Mouse (Mus musculus): ENCODE results near the gene Itgb8. TPM values are rescaled to one million over a fixed set of nuclear protein-coding genes. Genes with fewer than 3 reads are reported as not detected.

Itgb8 gene
- polyA plus RNA-seq, 2 experiments, result 0.02 TPM; not detected in 1

GRCm38 (mm10) chr12:119157068-119157467 is 81.5 kb downstream of the Itgb8 start:
- no peak for DNase-seq (ENCODE audit: low read depth in 3 of 3, low spot score in 3 of 3)
- TF ChIP-seq CTCF (IDR thresholded peaks at IDR 0.05; ENCODE audit: low read depth) (no peak), EP300 (IDR thresholded peaks at IDR 0.05; ENCODE audit: low read depth) (no peak)
- Histone ChIP-seq H3K4me2 (ENCODE audit: low read depth) (no peak overlapping the region), H3K36me3 (replicated peaks; ENCODE audit: control insufficient read depth, insufficient read depth, low read depth) (no peaks in the 10 kb centered on the region), H3K27me3 (ENCODE audit: control insufficient read depth, insufficient read depth, low read length) (no peaks in the 10 kb centered on the region), H3K9me3 (ENCODE audit: control insufficient read depth, low read length) (no peaks in the 10 kb centered on the region), H3K27ac (no peak overlapping the region), H3K9ac (replicated peaks) (no peak overlapping the region), H3K4me3 (ENCODE audit: insufficient read depth in 1 of 2, low read depth in 2 of 2, low read length in 2 of 2) (no peak overlapping the region), H3K4me1 (replicated peaks; ENCODE audit: control insufficient read depth in 2 of 2, insufficient read depth in 2 of 2, low read length in 1 of 2) (no peaks in the 10 kb centered on the region)
- ATAC-seq (ENCODE audit: insufficient read depth), result no peak
- 34% methylated on average over 3 of the region's 3 CpGs for WGBS (ENCODE audit: insufficient replicate concordance)

DNA sequence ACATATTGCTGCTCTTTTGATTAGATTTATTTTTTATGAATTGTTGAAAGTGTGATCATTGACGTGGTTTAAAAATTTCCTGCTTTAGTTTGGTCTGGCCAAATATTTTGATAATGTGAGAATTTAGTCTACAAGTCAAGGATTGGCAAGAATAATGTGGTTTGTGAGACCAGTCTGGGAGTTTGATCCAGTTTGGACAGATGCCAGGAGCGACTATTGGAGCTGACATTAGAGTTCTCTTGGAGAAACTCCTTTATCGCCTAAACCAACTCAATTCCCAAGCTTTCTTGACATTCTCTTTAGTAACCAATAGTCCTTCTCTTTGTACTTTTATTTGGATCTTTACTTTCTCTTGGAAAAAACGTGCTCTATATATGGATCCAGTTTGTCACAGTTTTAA is 83.0 kb downstream of the Itgb8 start:
- no peaks in the 10 kb centered on the region for H3K36me3 ChIP-seq (replicated peaks; ENCODE audit: control insufficient read depth, insufficient read depth, low read depth)
- no peak overlapping the region for H3K4me2 ChIP-seq (ENCODE audit: low read depth)
- no peaks in the 10 kb centered on the region for H3K9me3 ChIP-seq (ENCODE audit: control insufficient read depth, low read length)
- DNase-seq (ENCODE audit: low read depth in 3 of 3, low spot score in 3 of 3) (no peak), ATAC-seq (ENCODE audit: insufficient read depth) (no peak)
- no peak overlapping the region for H3K9ac ChIP-seq (replicated peaks)
- H3K4me3 ChIP-seq (ENCODE audit: insufficient read depth in 1 of 2, low read depth in 2 of 2, low read length in 2 of 2), result no peak overlapping the region
- no peak overlapping the region for H3K27ac ChIP-seq
- no peaks in the 10 kb centered on the region for H3K4me1 ChIP-seq (replicated peaks; ENCODE audit: control insufficient read depth in 2 of 2, insufficient read depth in 2 of 2, low read length in 1 of 2)
- TF ChIP-seq CTCF (IDR thresholded peaks at IDR 0.05; ENCODE audit: low read depth) (no peak), EP300 (IDR thresholded peaks at IDR 0.05; ENCODE audit: low read depth) (no peak)
- no peaks in the 10 kb centered on the region for H3K27me3 ChIP-seq (ENCODE audit: control insufficient read depth, insufficient read depth, low read length)
- WGBS (ENCODE audit: insufficient replicate concordance), result 51% methylated on average over 4 of the region's 4 CpGs

DNA sequence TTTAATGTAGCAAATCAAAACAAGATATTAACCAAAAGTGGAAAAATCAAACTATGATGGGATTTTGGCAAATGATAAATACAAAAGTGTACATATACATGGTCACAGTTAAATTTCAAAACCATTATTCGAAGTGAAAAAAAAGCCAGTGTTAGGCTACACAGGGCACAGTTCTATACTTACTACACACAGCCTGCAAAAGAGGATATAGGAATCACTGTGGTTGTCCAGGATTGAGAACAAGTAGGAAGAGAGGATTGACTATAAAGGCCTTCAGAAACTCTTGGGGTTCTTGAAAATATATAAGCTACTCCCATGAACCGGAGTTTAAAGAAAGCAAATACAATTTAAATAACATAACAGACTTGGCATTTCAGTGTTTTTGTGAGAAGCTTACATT is 87.6 kb downstream of the Itgb8 start:
- H3K27ac ChIP-seq, result no peak overlapping the region
- no peak for ATAC-seq (ENCODE audit: insufficient read depth)
- DNase-seq (ENCODE audit: low read depth in 3 of 3, low spot score in 3 of 3), result no peak
- H3K27me3 ChIP-seq (ENCODE audit: control insufficient read depth, insufficient read depth, low read length), result no peaks in the 10 kb centered on the region
- H3K9me3 ChIP-seq (ENCODE audit: control insufficient read depth, low read length), result no peaks in the 10 kb centered on the region
- no peaks in the 10 kb centered on the region for H3K36me3 ChIP-seq (replicated peaks; ENCODE audit: control insufficient read depth, insufficient read depth, low read depth)
- H3K4me1 ChIP-seq (replicated peaks; ENCODE audit: control insufficient read depth in 2 of 2, insufficient read depth in 2 of 2, low read length in 1 of 2), result no peaks in the 10 kb centered on the region
- H3K9ac ChIP-seq (replicated peaks), result no peak overlapping the region
- H3K4me3 ChIP-seq (ENCODE audit: insufficient read depth in 1 of 2, low read depth in 2 of 2, low read length in 2 of 2), result no peak overlapping the region
- no peak overlapping the region for H3K4me2 ChIP-seq (ENCODE audit: low read depth)
- TF ChIP-seq CTCF (IDR thresholded peaks at IDR 0.05; ENCODE audit: low read depth), result no peak
- no peak for TF ChIP-seq EP300 (IDR thresholded peaks at IDR 0.05; ENCODE audit: low read depth)
- 61% methylated on average over 2 of the region's 2 CpGs for WGBS (ENCODE audit: insufficient replicate concordance)

GRCm38 (mm10) chr12:119147753-119148152 is 90.8 kb downstream of the Itgb8 start:
- TF ChIP-seq CTCF (IDR thresholded peaks at IDR 0.05; ENCODE audit: low read depth), result no peak
- TF ChIP-seq EP300 (IDR thresholded peaks at IDR 0.05; ENCODE audit: low read depth), result no peak
- H3K27me3 ChIP-seq (ENCODE audit: control insufficient read depth, insufficient read depth, low read length), result no peaks in the 10 kb centered on the region
- ATAC-seq (ENCODE audit: insufficient read depth) (no peak), DNase-seq (ENCODE audit: low read depth in 3 of 3, low spot score in 3 of 3) (no peak)
- no peaks in the 10 kb centered on the region for H3K36me3 ChIP-seq (replicated peaks; ENCODE audit: control insufficient read depth, insufficient read depth, low read depth)
- H3K9me3 ChIP-seq (ENCODE audit: control insufficient read depth, low read length), result no peaks in the 10 kb centered on the region
- no peak overlapping the region for H3K4me3 ChIP-seq (ENCODE audit: insufficient read depth in 1 of 2, low read depth in 2 of 2, low read length in 2 of 2)
- H3K27ac ChIP-seq, result no peak overlapping the region
- no peaks in the 10 kb centered on the region for H3K4me1 ChIP-seq (replicated peaks; ENCODE audit: control insufficient read depth in 2 of 2, insufficient read depth in 2 of 2, low read length in 1 of 2)
- no peak overlapping the region for H3K9ac ChIP-seq (replicated peaks)
- 36% methylated on average over 3 of the region's 3 CpGs for WGBS (ENCODE audit: insufficient replicate concordance)
- no peak overlapping the region for H3K4me2 ChIP-seq (ENCODE audit: low read depth)

GRCm38 (mm10) chr12:119146031-119146430 is 92.6 kb downstream of the Itgb8 start:
- Histone ChIP-seq H3K27ac (no peak overlapping the region), H3K4me1 (replicated peaks; ENCODE audit: control insufficient read depth in 2 of 2, insufficient read depth in 2 of 2, low read length in 1 of 2) (no peaks in the 10 kb centered on the region), H3K9ac (replicated peaks) (no peak overlapping the region), H3K4me3 (ENCODE audit: insufficient read depth in 1 of 2, low read depth in 2 of 2, low read length in 2 of 2) (no peak overlapping the region), H3K27me3 (ENCODE audit: control insufficient read depth, insufficient read depth, low read length) (no peaks in the 10 kb centered on the region), H3K4me2 (ENCODE audit: low read depth) (no peak overlapping the region), H3K9me3 (ENCODE audit: control insufficient read depth, low read length) (no peaks in the 10 kb centered on the region), H3K36me3 (replicated peaks; ENCODE audit: control insufficient read depth, insufficient read depth, low read depth) (no peaks in the 10 kb centered on the region)
- WGBS (ENCODE audit: insufficient replicate concordance), result 83% methylated on average over 1 of the region's 1 CpGs
- DNase-seq (ENCODE audit: low read depth in 3 of 3, low spot score in 3 of 3) (no peak), ATAC-seq (ENCODE audit: insufficient read depth) (no peak)
- TF ChIP-seq EP300 (IDR thresholded peaks at IDR 0.05; ENCODE audit: low read depth) (no peak), CTCF (IDR thresholded peaks at IDR 0.05; ENCODE audit: low read depth) (no peak)

Measured in liver, embryonic 14.5 days (tissue).